Mouse (Mus musculus) brain, adult 2 months (tissue): ENCODE results near the gene Kif1bp.
"Not testable (repeated sequence)": the region's sequence is repeated elsewhere in the genome, so short reads cannot be mapped to it uniquely, and the experiment has no call there.

Experiments used
- DNase-seq: peaks from one replicate; pipeline ENCODE4 v3.0.0; 2011; ENCODE audit warnings: low read depth, low spot score

The Kif1bp gene

GRCm38 (mm10) chr10:62578338-62579100 lies at the start of gene Kif1bp:
TSS of gene Kif1bp (minus strand) at chr10:62578457.
- DNase-seq = peak; percentile 100

- DNase-seq = no peak
These were observed 25.9 kb upstream of the Kif1bp start for GRCm38 (mm10) chr10:62604161-62604560.

- no peak for DNase-seq
These were observed 25.2 kb upstream of the Kif1bp start for GRCm38 (mm10) chr10:62603233-62604030.

- peak; percentile 96 for DNase-seq
These were observed 24.2 kb upstream of the Kif1bp start, which contains the start of gene Ddx21 for GRCm38 (mm10) chr10:62602177-62603040. TSS of gene Ddx21 (minus strand) at chr10:62602281.

GRCm38 (mm10) chr10:62601833-62602176 lies 23.5 kb upstream of the Kif1bp start:
- DNase-seq = no peak

GRCm38 (mm10) chr10:62601053-62601791 lies 23.0 kb upstream of the Kif1bp start:
- peak; percentile 19 for DNase-seq

- no peak for DNase-seq
These were observed 21.8 kb upstream of the Kif1bp start for GRCm38 (mm10) chr10:62600056-62600455.

GRCm38 (mm10) chr10:62599311-62599710 lies 21.1 kb upstream of the Kif1bp start:
- DNase-seq = not testable (repeated sequence)

- DNase-seq = no peak
These were observed 14.2 kb upstream of the Kif1bp start for GRCm38 (mm10) chr10:62592496-62592895.

GRCm38 (mm10) chr10:62590200-62590599 lies 11.9 kb upstream of the Kif1bp start:
- DNase-seq = peak; percentile 96

GRCm38 (mm10) chr10:62588616-62589015 lies 10.4 kb upstream of the Kif1bp start:
- peak; percentile 15 for DNase-seq

- no peak for DNase-seq
These were observed 5.0 kb upstream of the Kif1bp start for GRCm38 (mm10) chr10:62583245-62583644.

GRCm38 (mm10) chr10:62582701-62583100 lies 4.4 kb upstream of the Kif1bp start:
- no peak for DNase-seq

GRCm38 (mm10) chr10:62582263-62582662 lies 4.0 kb upstream of the Kif1bp start:
- DNase-seq = no peak

GRCm38 (mm10) chr10:62579129-62579528 lies 872 bp upstream of the Kif1bp start:
- not testable (repeated sequence) for DNase-seq

- DNase-seq = peak; percentile 67
These were observed 452 bp downstream of the Kif1bp start for GRCm38 (mm10) chr10:62577673-62578337.

GRCm38 (mm10) chr10:62575001-62575400 lies 3.3 kb downstream of the Kif1bp start:
- DNase-seq = no peak

GRCm38 (mm10) chr10:62570126-62570871 lies 8.0 kb downstream of the Kif1bp start:
- no peak for DNase-seq

- DNase-seq = no peak
These were observed 9.4 kb downstream of the Kif1bp start for GRCm38 (mm10) chr10:62568861-62569260.

- DNase-seq = peak; percentile 45
These were observed 20.5 kb downstream of the Kif1bp start for GRCm38 (mm10) chr10:62557736-62558135.
